Mouse (Mus musculus) midbrain, embryonic 12.5 days (tissue): Measurements from ENCODE around the gene Galp. TPM values are rescaled to one million over a fixed set of nuclear protein-coding genes. Genes with fewer than 3 reads are reported as not detected.
"Not testable (repeated sequence)": the region's sequence is repeated elsewhere in the genome, so short reads cannot be mapped to it uniquely, and the experiment has no call there.

ENCODE experiments used
- ATAC-seq: fragments of 200-750 bp; cut with Nextera tagmentation; 2 replicates; pipeline ENCODE4 v1.8.0; 2017; ENCODE audit warnings: low read depth, moderate TSS enrichment, moderate library complexity; ENCODE audit not compliant: low FRiP score
- H3K27ac ChIP-seq: fragments of 300-500 bp; sonication (generic); replicated peaks from 2 replicates; pipeline ENCODE4 v1.5.1; 2016; ENCODE audit warnings: mild to moderate bottlenecking
- H3K27me3 ChIP-seq: fragments of 300-500 bp; sonication (generic); 2 replicates; pipeline ENCODE4 v1.6.1; 2016; ENCODE audit warnings: mild to moderate bottlenecking
- H3K36me3 ChIP-seq: fragments of 300-500 bp; sonication (generic); 2 replicates; pipeline ENCODE4 v1.6.1; 2016
- H3K4me1 ChIP-seq: fragments of 300-500 bp; sonication (generic); 2 replicates; pipeline ENCODE4 v1.6.1; 2016
- H3K4me2 ChIP-seq: fragments of 300-500 bp; sonication (generic); replicated peaks from 2 replicates; pipeline ENCODE4 v1.6.1; 2016; ENCODE audit warnings: mild to moderate bottlenecking, moderate library complexity
- H3K4me3 ChIP-seq: fragments of 300-500 bp; sonication (generic); 2 replicates; pipeline ENCODE4 v1.5.1; 2016; ENCODE audit warnings: mild to moderate bottlenecking
- H3K9ac ChIP-seq: fragments of 300-500 bp; sonication (generic); replicated peaks from 2 replicates; pipeline ENCODE4 v1.6.1; 2016; ENCODE audit warnings: mild to moderate bottlenecking, moderate library complexity
- H3K9me3 ChIP-seq: fragments of 300-500 bp; sonication (generic); 2 replicates; pipeline ENCODE4 v1.6.1; 2016; ENCODE audit warnings: mild to moderate bottlenecking
- WGBS: fragments of 180-500 bp; shearing (Covaris S2); methylation state at CpG from one replicate; pipeline ENCODE4 v1.1.7; 2016; 5-methylcytosine and 5-hydroxymethylcytosine counted together
- polyA plus RNA-seq: library from polyadenylated mRNA; unstranded; fragments of >200 nt; fragmentation: Nextera tagmentation; extraction: Ambion mirVana; gene quantifications from 2 replicates; pipeline ENCODE4 v1.2.1, GENCODE M21; 2016

The Galp gene
- polyA plus RNA-seq, 1 experiment from 2014 or later, result not detected

DNA sequence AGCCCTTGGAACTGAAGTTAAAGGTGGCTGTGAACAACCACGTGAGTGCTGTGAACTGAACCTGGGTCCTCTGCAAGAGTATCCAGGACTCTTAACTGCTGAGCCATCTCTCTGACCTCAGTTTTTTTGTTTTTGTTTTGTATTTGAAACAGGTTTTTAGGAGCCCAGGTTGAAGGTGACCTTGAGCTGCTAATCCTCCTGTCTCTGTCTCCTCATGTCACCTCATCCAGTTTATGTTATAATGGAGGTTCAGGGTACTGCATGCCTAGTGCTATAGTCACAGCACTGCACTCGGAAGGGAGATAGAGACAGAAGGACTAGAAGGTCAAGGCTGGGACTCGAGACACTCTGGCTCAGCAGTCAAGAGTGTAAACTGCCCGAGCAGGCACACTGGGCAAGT is 34.7 kb upstream of the Galp start:
- no peaks in the 10 kb centered on the region for H3K4me1 ChIP-seq
- WGBS, result 81% methylated on average over 4 of the region's 4 CpGs

GRCm38 (mm10) chr7:6164671-6165070 is 32.2 kb upstream of the Galp start:
- no peak for ATAC-seq
- no peaks in the 10 kb centered on the region for H3K27me3 ChIP-seq

More for the DNA sequence above, 34.7 kb upstream of the Galp start:
- no peak overlapping the region for H3K27ac ChIP-seq
- H3K27me3 ChIP-seq, result no peaks in the 10 kb centered on the region
- H3K36me3 ChIP-seq, result no peaks in the 10 kb centered on the region
- H3K9me3 ChIP-seq, result no peaks in the 10 kb centered on the region
- no peak overlapping the region for H3K4me3 ChIP-seq
- H3K4me2 ChIP-seq, result no peak overlapping the region
- no peak overlapping the region for H3K9ac ChIP-seq
- ATAC-seq, result no peak

GRCm38 (mm10) chr7:6169403-6169802 is 27.5 kb upstream of the Galp start:
- H3K9me3 ChIP-seq, result no peaks in the 10 kb centered on the region
- 75% methylated on average over 3 of the region's 3 CpGs for WGBS
- no peak overlapping the region for H3K4me2 ChIP-seq
- H3K27ac ChIP-seq, result no peak overlapping the region
- no peak overlapping the region for H3K4me3 ChIP-seq
- peaks cover 16% of the 10 kb centered on the region for H3K4me1 ChIP-seq
- H3K27me3 ChIP-seq, result no peaks in the 10 kb centered on the region
- no peaks in the 10 kb centered on the region for H3K36me3 ChIP-seq
- no peak overlapping the region for H3K9ac ChIP-seq
- no peak for ATAC-seq

More at GRCm38 (mm10) chr7:6164671-6165070, 32.2 kb upstream of the Galp start:
- Histone ChIP-seq H3K9ac (no peak overlapping the region), H3K4me1 (no peaks in the 10 kb centered on the region), H3K36me3 (no peaks in the 10 kb centered on the region), H3K4me3 (no peak overlapping the region), H3K4me2 (no peak overlapping the region), H3K9me3 (no peaks in the 10 kb centered on the region), H3K27ac (no peak overlapping the region)
- WGBS, result 75% methylated on average over 5 of the region's 5 CpGs

DNA sequence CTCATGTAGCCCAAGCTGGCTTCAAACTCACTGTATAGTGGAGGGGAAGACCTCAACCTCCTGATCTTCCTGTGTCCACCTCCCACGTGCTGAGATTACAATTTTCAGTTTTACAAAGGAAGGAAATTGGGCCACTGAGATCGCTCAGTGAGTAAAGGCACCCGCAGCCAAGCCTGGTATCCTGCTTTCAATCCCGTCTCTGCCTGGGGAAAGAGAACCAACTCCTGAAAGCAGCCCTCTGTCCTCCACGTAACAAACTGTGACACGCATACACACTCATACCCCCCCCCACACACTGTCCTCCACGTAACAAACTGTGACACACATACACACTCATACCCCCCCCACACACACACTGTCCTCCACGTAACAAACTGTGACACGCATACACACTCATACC is 26.5 kb upstream of the Galp start:
- peaks cover 16% of the 10 kb centered on the region for H3K4me1 ChIP-seq
- H3K4me2 ChIP-seq, result no peak overlapping the region
- H3K27ac ChIP-seq, result no peak overlapping the region
- no peak overlapping the region for H3K4me3 ChIP-seq
- H3K9me3 ChIP-seq, result no peaks in the 10 kb centered on the region
- H3K36me3 ChIP-seq, result no peaks in the 10 kb centered on the region
- 88% methylated on average over 9 of the region's 9 CpGs for WGBS
- ATAC-seq, result no peak
- H3K27me3 ChIP-seq, result no peaks in the 10 kb centered on the region
- H3K9ac ChIP-seq, result no peak overlapping the region

DNA sequence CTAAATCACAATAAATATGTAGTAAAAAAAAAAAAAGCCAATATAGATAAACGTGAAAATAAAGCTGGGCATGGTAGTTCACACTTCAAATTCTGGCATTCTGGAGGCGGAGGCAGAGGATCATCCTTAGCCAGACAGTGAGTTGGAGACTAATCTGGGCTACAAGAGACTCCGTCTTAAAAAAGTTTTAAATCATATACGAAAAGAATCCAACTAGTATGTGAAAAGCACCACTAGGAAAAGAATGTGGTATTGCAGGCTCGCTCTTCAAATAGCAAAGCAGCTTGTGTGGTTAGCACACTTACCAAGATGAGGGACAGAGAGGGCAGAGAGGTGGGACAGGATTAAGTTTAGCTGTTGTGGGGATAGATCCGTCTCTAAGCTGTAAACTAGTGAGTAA is 26.0 kb upstream of the Galp start:
- 43% methylated on average over 6 of the region's 6 CpGs for WGBS
- no peaks in the 10 kb centered on the region for H3K27me3 ChIP-seq
- no peaks in the 10 kb centered on the region for H3K9me3 ChIP-seq
- H3K27ac ChIP-seq, result peak overlapping the region; percentile 79
- peak overlapping the region; percentile 73 for H3K4me2 ChIP-seq
- no peak for ATAC-seq
- peak overlapping the region; percentile 72 for H3K4me3 ChIP-seq
- H3K9ac ChIP-seq, result peak overlapping the region; percentile 55
- H3K36me3 ChIP-seq, result 0 out of 2 replicates have a peak, but pooled peaks cover 3% of the 10 kb centered on the region
- peaks cover 16% of the 10 kb centered on the region for H3K4me1 ChIP-seq

GRCm38 (mm10) chr7:6171444-6172005 is 25.4 kb upstream of the Galp start:
- Histone ChIP-seq H3K9ac (peak overlapping the region; percentile 55), H3K4me1 (peaks cover 16% of the 10 kb centered on the region), H3K4me3 (peak overlapping the region; percentile 72), H3K27ac (peak overlapping the region; percentile 79), H3K36me3 (0 out of 2 replicates have a peak, but pooled peaks cover 4% of the 10 kb centered on the region), H3K4me2 (peak overlapping the region; percentile 73), H3K9me3 (no peaks in the 10 kb centered on the region), H3K27me3 (no peaks in the 10 kb centered on the region)
- under 1% methylated on average over 24 of the region's 24 CpGs for WGBS
- peak; percentile 20 for ATAC-seq

DNA sequence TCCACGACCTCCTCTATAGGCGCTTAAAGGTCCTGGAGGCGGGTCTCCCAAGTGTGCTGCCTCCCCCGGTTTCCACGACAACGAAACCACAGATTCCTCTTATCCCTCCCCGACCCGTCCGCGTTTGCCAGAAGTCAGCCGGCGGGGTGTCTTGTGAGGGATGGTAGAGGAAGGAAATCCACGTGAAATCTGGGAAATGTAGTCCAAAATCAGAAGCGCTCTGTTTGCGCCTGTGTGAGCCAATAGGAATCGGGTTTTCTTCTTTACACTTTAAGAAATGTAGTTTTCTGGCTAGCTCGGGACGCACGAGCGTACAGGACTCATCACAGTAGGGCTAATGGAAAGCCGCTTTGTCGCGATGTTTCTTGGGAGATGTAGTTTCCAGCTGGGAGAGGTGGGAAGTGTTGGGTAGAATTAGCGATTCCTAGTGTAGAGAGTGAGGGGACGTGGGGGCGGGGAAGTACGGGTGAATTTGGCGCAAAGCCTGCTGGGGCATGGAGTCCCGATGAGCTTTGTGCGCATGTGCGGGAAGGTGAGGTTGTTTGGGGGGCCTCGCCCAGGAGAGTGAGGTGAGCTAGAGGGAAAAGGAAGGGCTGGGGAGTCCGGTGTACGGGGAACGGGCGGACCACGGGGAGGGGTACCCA is 24.8 kb upstream of the Galp start, which contains the start of gene Zfp444:
TSS of gene Zfp444 (plus strand) at position 221 of the 644 bp plus-strand sequence.
- H3K4me2 ChIP-seq, result peak within 1 kb of the TSS; percentile 73
- H3K36me3 ChIP-seq, result 0 out of 2 replicates have a peak, but pooled peaks cover 4% of the 10 kb centered on the region
- under 1% methylated on average over 37 of the region's 37 CpGs for WGBS
- peak; percentile 98 for ATAC-seq
- H3K27me3 ChIP-seq, result no peaks in the 10 kb centered on the region
- peaks cover 16% of the 10 kb centered on the region for H3K4me1 ChIP-seq
- peak within 1 kb of the TSS; percentile 80 for H3K9ac ChIP-seq
- no peaks in the 10 kb centered on the region for H3K9me3 ChIP-seq
- H3K4me3 ChIP-seq, result peak within 1 kb of the TSS; percentile 72
- peak within 1 kb of the TSS; percentile 79 for H3K27ac ChIP-seq

DNA sequence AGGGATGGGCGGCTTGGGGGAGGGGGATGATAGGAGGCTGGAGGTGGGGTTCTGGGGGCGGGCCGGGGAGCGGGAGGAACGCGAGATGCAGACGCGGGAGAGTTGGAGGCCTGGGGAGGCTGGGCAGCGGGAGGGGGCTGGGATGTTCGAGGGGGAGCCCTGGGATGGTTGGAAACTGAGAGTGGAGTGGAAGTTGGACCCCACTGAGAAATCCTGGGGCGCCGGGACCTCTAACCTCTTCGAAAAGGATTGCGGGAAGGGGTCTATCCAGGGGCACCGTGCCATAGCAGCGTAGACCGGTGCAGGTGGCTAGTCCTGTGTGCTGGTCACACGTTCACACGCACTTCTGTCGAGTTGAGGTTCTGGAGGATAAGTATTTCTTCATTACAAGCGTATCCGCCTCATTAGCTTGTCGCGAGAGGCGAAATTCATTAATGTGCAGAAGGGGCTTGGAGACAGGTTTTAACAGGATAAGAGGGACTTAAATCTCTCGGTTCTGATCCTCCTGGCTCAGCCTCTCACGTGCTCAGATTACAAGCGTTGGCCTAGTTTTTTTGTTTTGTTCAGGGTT is 24.1 kb upstream of the Galp start:
- peak; percentile 50 for ATAC-seq

DNA sequence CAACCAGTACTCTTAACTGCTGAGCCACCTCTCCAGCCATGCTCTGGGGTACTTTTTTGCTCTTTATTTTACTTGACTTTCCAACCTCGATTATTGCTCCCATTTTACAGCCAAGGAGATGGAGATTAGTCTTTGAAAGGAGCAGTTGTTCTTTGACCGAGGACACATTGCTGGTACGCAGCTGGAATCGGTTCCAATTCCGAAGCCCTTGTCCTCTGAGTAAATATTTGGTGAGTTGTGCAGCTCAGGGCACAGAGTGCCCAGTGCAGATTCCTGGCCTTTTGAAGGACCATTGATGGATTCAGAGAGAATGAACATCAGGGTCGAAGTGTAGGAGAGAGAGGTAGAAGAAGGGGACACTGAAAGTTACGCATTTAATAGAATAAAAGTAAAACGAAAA is 23.0 kb upstream of the Galp start:
- H3K4me2 ChIP-seq, result no peak overlapping the region
- no peak for ATAC-seq
- H3K4me3 ChIP-seq, result no peak overlapping the region
- H3K27me3 ChIP-seq, result no peaks in the 10 kb centered on the region
- peaks cover 16% of the 10 kb centered on the region for H3K4me1 ChIP-seq
- no peak overlapping the region for H3K27ac ChIP-seq
- H3K9ac ChIP-seq, result no peak overlapping the region
- peaks cover 12% of the 10 kb centered on the region for H3K36me3 ChIP-seq
- WGBS, result 82% methylated on average over 8 of the region's 8 CpGs
- no peaks in the 10 kb centered on the region for H3K9me3 ChIP-seq

More for the DNA sequence above, 24.1 kb upstream of the Galp start:
- Histone ChIP-seq H3K4me3 (peak overlapping the region; percentile 72), H3K36me3 (0 out of 2 replicates have a peak, but pooled peaks cover 4% of the 10 kb centered on the region), H3K9ac (peak overlapping the region; percentile 80), H3K27ac (peak overlapping the region; percentile 79; the same call in 1 of the 2 replicates), H3K27me3 (no peaks in the 10 kb centered on the region), H3K4me2 (peak overlapping the region; percentile 73), H3K9me3 (no peaks in the 10 kb centered on the region), H3K4me1 (peaks cover 16% of the 10 kb centered on the region)
- WGBS, result under 1% methylated on average over 27 of the region's 28 CpGs

DNA sequence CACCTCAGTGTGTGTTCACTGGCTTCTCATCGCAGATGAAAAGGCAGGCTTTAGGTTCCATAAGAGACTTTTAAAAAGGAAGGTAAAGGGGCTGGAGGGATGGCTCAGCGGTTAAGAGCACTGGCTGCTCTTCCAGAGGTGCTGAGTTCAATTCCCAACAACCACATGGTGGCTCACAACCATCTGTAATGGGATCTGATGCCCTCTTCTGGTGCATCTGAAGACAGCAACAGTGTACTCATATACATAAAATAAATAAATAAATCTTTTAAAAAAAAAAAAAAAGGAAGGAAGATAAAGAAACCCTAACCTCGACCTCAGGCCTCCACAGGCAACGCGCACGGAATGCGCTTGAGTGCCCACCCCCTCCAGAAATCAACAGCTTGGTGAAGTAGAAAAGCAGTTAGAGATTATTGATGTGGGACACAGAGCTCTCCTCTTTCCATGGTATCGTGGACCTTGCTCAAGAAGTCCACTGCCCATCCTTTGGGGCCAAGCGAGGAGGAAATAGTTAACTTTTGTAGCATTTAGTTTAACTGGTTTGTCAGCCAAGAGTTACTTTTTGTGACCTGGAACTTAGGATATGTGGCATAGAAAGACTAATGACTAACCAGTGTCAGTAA is 22.4 kb upstream of the Galp start:
- ATAC-seq, H3K9me3 ChIP-seq, H3K27ac ChIP-seq, H3K4me2 ChIP-seq, H3K27me3 ChIP-seq, H3K9ac ChIP-seq, H3K4me3 ChIP-seq: not testable (repeated sequence)
- Histone ChIP-seq H3K4me1 (peaks cover 16% of the 10 kb centered on the region), H3K36me3 (peaks cover 14% of the 10 kb centered on the region)
- 84% methylated on average over 9 of the region's 9 CpGs for WGBS

DNA sequence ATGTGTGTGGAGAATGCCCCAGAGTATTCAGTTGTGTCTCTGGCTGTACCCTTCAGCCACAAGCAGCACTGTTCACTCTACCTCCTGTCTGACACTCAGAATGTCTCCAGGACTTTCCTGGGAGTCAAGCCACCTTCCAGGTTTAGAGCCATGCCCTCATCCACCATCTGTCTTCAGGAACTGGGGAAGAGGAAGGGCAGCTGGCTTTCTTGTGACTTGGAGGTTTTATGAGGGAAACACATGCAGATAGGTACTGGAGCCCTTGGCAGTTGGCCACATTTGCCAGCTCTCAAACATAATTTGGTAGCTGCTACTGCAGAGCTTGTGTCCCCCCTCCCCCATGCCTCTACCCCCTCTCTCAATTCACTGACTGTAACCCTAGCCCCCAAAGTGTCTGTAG is 17.9 kb upstream of the Galp start:
- H3K36me3 ChIP-seq, result peaks cover 31% of the 10 kb centered on the region
- H3K4me3 ChIP-seq, result no peak overlapping the region
- H3K4me2 ChIP-seq, result no peak overlapping the region
- H3K9me3 ChIP-seq, result no peaks in the 10 kb centered on the region
- no peak overlapping the region for H3K27ac ChIP-seq
- H3K27me3 ChIP-seq, result no peaks in the 10 kb centered on the region
- no peaks in the 10 kb centered on the region for H3K4me1 ChIP-seq
- no peak overlapping the region for H3K9ac ChIP-seq
- no peak for ATAC-seq

DNA sequence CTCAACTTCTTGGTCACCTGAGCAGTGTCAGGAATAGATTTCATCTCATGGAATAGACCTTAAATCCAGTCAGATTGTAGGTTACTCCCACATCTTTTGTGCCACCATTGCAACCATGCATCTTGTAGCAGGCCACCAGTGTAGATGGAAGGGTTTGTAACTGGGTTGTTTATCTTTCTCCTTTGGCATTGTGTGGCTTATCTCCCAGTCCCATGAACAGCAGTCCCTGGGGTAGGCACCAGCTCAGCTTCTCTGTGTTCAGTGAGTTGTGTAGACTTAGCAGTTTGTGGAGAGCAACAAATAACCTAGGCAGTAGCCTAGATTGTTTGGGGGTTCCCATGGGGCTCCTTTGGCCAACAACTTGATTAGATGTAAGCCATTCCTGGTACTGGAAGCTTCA is 14.0 kb upstream of the Galp start:
- Histone ChIP-seq H3K36me3 (peaks cover 62% of the 10 kb centered on the region), H3K4me2 (no peak overlapping the region), H3K9me3 (no peaks in the 10 kb centered on the region), H3K4me3 (no peak overlapping the region), H3K27me3 (no peaks in the 10 kb centered on the region), H3K4me1 (no peaks in the 10 kb centered on the region), H3K27ac (no peak overlapping the region), H3K9ac (no peak overlapping the region)
- ATAC-seq, result no peak
